Mouse (Mus musculus): ENCODE measurements around the gene Pfdn6. TPM values are rescaled to one million over a fixed set of nuclear protein-coding genes. Genes with fewer than 3 reads are reported as not detected.
"Not testable (repeated sequence)": the region's sequence is repeated elsewhere in the genome, so short reads cannot be mapped to it uniquely, and the experiment has no call there.

Gene Pfdn6
- 190 and 195 TPM in 2 replicates for polyA plus RNA-seq (2014; fragmentation: Nextera tagmentation; extraction: Ambion mirVana)

- H3K27ac ChIP-seq (ENCODE audit: low read depth, low read length): no peak within 1 kb of the TSS
- DNase-seq (ENCODE audit: low spot score) (peak; percentile 91), ATAC-seq (ENCODE audit: insufficient read depth, low FRiP score, low TSS enrichment) (peak; percentile 81)
- peaks cover 19% of the 10 kb centered on the region for H3K36me3 ChIP-seq (ENCODE audit: control insufficient read depth, insufficient read depth, low read length)
- H3K27me3 ChIP-seq (ENCODE audit: control insufficient read depth, insufficient read depth, low read length): no peaks in the 10 kb centered on the region
- peaks cover 12% of the 10 kb centered on the region for H3K4me1 ChIP-seq (ENCODE audit: control insufficient read depth, insufficient read depth, low read length)
- H3K4me3 ChIP-seq (ENCODE audit: low read depth, low read length): peak within 1 kb of the TSS; percentile 81
- no peaks in the 10 kb centered on the region for H3K9me3 ChIP-seq (ENCODE audit: control insufficient read depth, low read length)
- peak within 1 kb of the TSS; percentile 95 for H3K4me2 ChIP-seq (ENCODE audit: low read depth)
- under 1% methylated on average over 36 of the region's 36 CpGs for WGBS
- H3K9ac ChIP-seq (ENCODE audit: low read length): peak within 1 kb of the TSS; percentile 70
Measured at GRCm38 (mm10) chr17:33940206-33940805, at the start of gene Pfdn6, which contains the start of gene Wdr46. Gene Pfdn6 (minus strand): TSS chr17:33940343. Gene Wdr46 (plus strand): TSS chr17:33940660.

- not testable (repeated sequence) for H3K4me1 ChIP-seq (ENCODE audit: control insufficient read depth, insufficient read depth, low read length); H3K9ac ChIP-seq (ENCODE audit: low read length); ATAC-seq (ENCODE audit: insufficient read depth, low FRiP score, low TSS enrichment); H3K4me3 ChIP-seq (ENCODE audit: low read depth, low read length); H3K36me3 ChIP-seq (ENCODE audit: control insufficient read depth, insufficient read depth, low read length); H3K27ac ChIP-seq (ENCODE audit: low read depth, low read length); H3K9me3 ChIP-seq (ENCODE audit: control insufficient read depth, low read length)
- DNase-seq (ENCODE audit: low spot score): peak; percentile 69
- peak overlapping the region; percentile 41; the same call in 1 of the 2 replicates for H3K4me2 ChIP-seq (ENCODE audit: low read depth)
- WGBS: 11% methylated on average over 8 of the region's 8 CpGs
- peaks cover 24% of the 10 kb centered on the region for H3K27me3 ChIP-seq (ENCODE audit: control insufficient read depth, insufficient read depth, low read length)
Measured at GRCm38 (mm10) chr17:33982136-33982535, 42.0 kb upstream of the Pfdn6 start.

GRCm38 (mm10) chr17:33981192-33981909, 41.2 kb upstream of the Pfdn6 start:
- Histone ChIP-seq H3K27me3 (ENCODE audit: control insufficient read depth, insufficient read depth, low read length) (peaks cover 30% of the 10 kb centered on the region), H3K27ac (ENCODE audit: low read depth, low read length) (peak overlapping the region; percentile 49), H3K4me3 (ENCODE audit: low read depth, low read length) (peak overlapping the region; percentile 33), H3K9ac (ENCODE audit: low read length) (peak overlapping the region; percentile 61), H3K4me2 (ENCODE audit: low read depth) (peak overlapping the region; percentile 41)
- ATAC-seq (ENCODE audit: insufficient read depth, low FRiP score, low TSS enrichment) (peak; percentile 93), DNase-seq (ENCODE audit: low spot score) (peak; percentile 93)
- 1% methylated on average over 27 of the region's 27 CpGs for WGBS
- H3K4me1 ChIP-seq (ENCODE audit: control insufficient read depth, insufficient read depth, low read length); H3K36me3 ChIP-seq (ENCODE audit: control insufficient read depth, insufficient read depth, low read length); H3K9me3 ChIP-seq (ENCODE audit: control insufficient read depth, low read length): not testable (repeated sequence)

GRCm38 (mm10) chr17:33980181-33981035, 40.3 kb upstream of the Pfdn6 start:
- 76% methylated on average over 19 of the region's 19 CpGs for WGBS
- DNase-seq (ENCODE audit: low spot score) (no peak), ATAC-seq (ENCODE audit: insufficient read depth, low FRiP score, low TSS enrichment) (0 out of 2 replicates have a peak, but pooled peaks have one; percentile 1)
- no peaks in the 10 kb centered on the region for H3K4me1 ChIP-seq (ENCODE audit: control insufficient read depth, insufficient read depth, low read length)
- no peaks in the 10 kb centered on the region for H3K9me3 ChIP-seq (ENCODE audit: control insufficient read depth, low read length)
- peaks cover 30% of the 10 kb centered on the region for H3K27me3 ChIP-seq (ENCODE audit: control insufficient read depth, insufficient read depth, low read length)
- H3K36me3 ChIP-seq (ENCODE audit: control insufficient read depth, insufficient read depth, low read length): no peaks in the 10 kb centered on the region
- no peak overlapping the region for H3K4me2 ChIP-seq (ENCODE audit: low read depth)
- no peak overlapping the region for H3K27ac ChIP-seq (ENCODE audit: low read depth, low read length)
- no peak overlapping the region for H3K4me3 ChIP-seq (ENCODE audit: low read depth, low read length)
- no peak overlapping the region for H3K9ac ChIP-seq (ENCODE audit: low read length)

GRCm38 (mm10) chr17:33979512-33980050, 39.4 kb upstream of the Pfdn6 start:
- Histone ChIP-seq H3K27me3 (ENCODE audit: control insufficient read depth, insufficient read depth, low read length) (peaks cover 30% of the 10 kb centered on the region), H3K36me3 (ENCODE audit: control insufficient read depth, insufficient read depth, low read length) (no peaks in the 10 kb centered on the region), H3K4me3 (ENCODE audit: low read depth, low read length) (no peak overlapping the region), H3K27ac (ENCODE audit: low read depth, low read length) (no peak overlapping the region), H3K4me1 (ENCODE audit: control insufficient read depth, insufficient read depth, low read length) (no peaks in the 10 kb centered on the region), H3K4me2 (ENCODE audit: low read depth) (no peak overlapping the region), H3K9me3 (ENCODE audit: control insufficient read depth, low read length) (no peaks in the 10 kb centered on the region), H3K9ac (ENCODE audit: low read length) (no peak overlapping the region)
- WGBS: 76% methylated on average over 6 of the region's 6 CpGs
- DNase-seq (ENCODE audit: low spot score) (no peak), ATAC-seq (ENCODE audit: insufficient read depth, low FRiP score, low TSS enrichment) (no peak)

- H3K27ac ChIP-seq (ENCODE audit: low read depth, low read length): no peak overlapping the region
- WGBS: under 1% methylated on average over 16 of the region's 17 CpGs
- H3K4me3 ChIP-seq (ENCODE audit: low read depth, low read length): peak overlapping the region; percentile 30
- no peaks in the 10 kb centered on the region for H3K4me1 ChIP-seq (ENCODE audit: control insufficient read depth, insufficient read depth, low read length)
- H3K36me3 ChIP-seq (ENCODE audit: control insufficient read depth, insufficient read depth, low read length): no peaks in the 10 kb centered on the region
- H3K27me3 ChIP-seq (ENCODE audit: control insufficient read depth, insufficient read depth, low read length): peaks cover 30% of the 10 kb centered on the region
- DNase-seq (ENCODE audit: low spot score) (peak; percentile 30), ATAC-seq (ENCODE audit: insufficient read depth, low FRiP score, low TSS enrichment) (no peak; the same call in 1 of the 2 replicates)
- H3K9me3 ChIP-seq (ENCODE audit: control insufficient read depth, low read length): no peaks in the 10 kb centered on the region
- H3K4me2 ChIP-seq (ENCODE audit: low read depth): peak overlapping the region; percentile 54
- H3K9ac ChIP-seq (ENCODE audit: low read length): peak overlapping the region; percentile 18; the same call in 1 of the 2 replicates
Measured at GRCm38 (mm10) chr17:33978631-33979031, 38.5 kb upstream of the Pfdn6 start.

GRCm38 (mm10) chr17:33977861-33978557, 37.9 kb upstream of the Pfdn6 start:
- H3K27ac ChIP-seq (ENCODE audit: low read depth, low read length): no peak overlapping the region
- peak overlapping the region; percentile 30 for H3K4me3 ChIP-seq (ENCODE audit: low read depth, low read length)
- H3K36me3 ChIP-seq (ENCODE audit: control insufficient read depth, insufficient read depth, low read length): no peaks in the 10 kb centered on the region
- peak overlapping the region; percentile 54 for H3K4me2 ChIP-seq (ENCODE audit: low read depth)
- no peaks in the 10 kb centered on the region for H3K4me1 ChIP-seq (ENCODE audit: control insufficient read depth, insufficient read depth, low read length)
- 2% methylated on average over 57 of the region's 57 CpGs for WGBS
- no peak for ATAC-seq (ENCODE audit: insufficient read depth, low FRiP score, low TSS enrichment)
- no peaks in the 10 kb centered on the region for H3K9me3 ChIP-seq (ENCODE audit: control insufficient read depth, low read length)
- peaks cover 30% of the 10 kb centered on the region for H3K27me3 ChIP-seq (ENCODE audit: control insufficient read depth, insufficient read depth, low read length)
- DNase-seq (ENCODE audit: low spot score): no peak
- H3K9ac ChIP-seq (ENCODE audit: low read length): peak overlapping the region; percentile 18

GRCm38 (mm10) chr17:33973572-33973971, 33.4 kb upstream of the Pfdn6 start:
- H3K4me3 ChIP-seq (ENCODE audit: low read depth, low read length): no peak overlapping the region
- H3K4me2 ChIP-seq (ENCODE audit: low read depth): no peak overlapping the region
- H3K27ac ChIP-seq (ENCODE audit: low read depth, low read length): no peak overlapping the region
- ATAC-seq (ENCODE audit: insufficient read depth, low FRiP score, low TSS enrichment): no peak
- no peak overlapping the region for H3K9ac ChIP-seq (ENCODE audit: low read length)
- no peaks in the 10 kb centered on the region for H3K9me3 ChIP-seq (ENCODE audit: control insufficient read depth, low read length)
- WGBS: 70% methylated on average over 3 of the region's 3 CpGs
- H3K36me3 ChIP-seq (ENCODE audit: control insufficient read depth, insufficient read depth, low read length): no peaks in the 10 kb centered on the region
- no peaks in the 10 kb centered on the region for H3K4me1 ChIP-seq (ENCODE audit: control insufficient read depth, insufficient read depth, low read length)
- no peak for DNase-seq (ENCODE audit: low spot score)
- peaks cover 18% of the 10 kb centered on the region for H3K27me3 ChIP-seq (ENCODE audit: control insufficient read depth, insufficient read depth, low read length)

Measured in neural tube, embryonic 11.5 days (tissue).